Mouse (Mus musculus): ENCODE measurements around the gene Def8. TPM values are rescaled to one million over a fixed set of nuclear protein-coding genes. Genes with fewer than 3 reads are reported as not detected.
"Not testable (repeated sequence)": the region's sequence is repeated elsewhere in the genome, so short reads cannot be mapped to it uniquely, and the experiment has no call there.

Gene Def8
- polyA plus RNA-seq, 1 experiment from 2014 or later, result 34.1 TPM

DNA sequence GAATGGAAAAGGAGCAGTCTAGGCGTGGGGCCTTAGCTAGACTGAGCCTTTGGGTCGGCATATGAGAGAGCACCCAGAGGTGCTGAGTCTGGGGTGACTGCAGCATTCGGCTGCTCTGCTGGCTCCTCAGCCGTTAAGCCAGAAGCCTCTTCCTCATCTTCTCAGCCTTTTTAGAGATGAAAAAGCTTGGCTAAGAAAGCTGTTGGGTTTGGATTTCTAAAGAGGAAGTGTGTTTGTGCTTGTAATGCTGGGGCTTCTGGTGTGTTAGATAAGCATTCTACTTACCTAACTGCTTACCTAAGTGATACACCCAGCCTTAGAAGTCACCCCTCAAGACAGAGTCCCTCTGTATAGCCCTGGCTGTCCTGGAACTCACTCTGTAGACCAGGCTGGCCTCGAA is 27.5 kb downstream of the Def8 start:
- Histone ChIP-seq H3K27ac (ENCODE audit: low read depth) (no peak overlapping the region), H3K9ac (no peak overlapping the region), H3K4me1 (ENCODE audit: insufficient read depth) (no peaks in the 10 kb centered on the region), H3K9me3 (ENCODE audit: low read depth, low read length) (no peaks in the 10 kb centered on the region), H3K4me3 (ENCODE audit: low read depth, low read length) (no peak overlapping the region), H3K27me3 (ENCODE audit: insufficient read depth, low read length) (no peaks in the 10 kb centered on the region), H3K36me3 (ENCODE audit: insufficient read depth) (peaks cover 33% of the 10 kb centered on the region), H3K4me2 (no peak overlapping the region)
- ATAC-seq (ENCODE audit: insufficient read depth) (no peak), DNase-seq (no peak)
- TF ChIP-seq CTCF (IDR thresholded peaks at IDR 0.05; ENCODE audit: low read depth), result no peak
- 81% methylated on average over 5 of the region's 5 CpGs for WGBS

DNA sequence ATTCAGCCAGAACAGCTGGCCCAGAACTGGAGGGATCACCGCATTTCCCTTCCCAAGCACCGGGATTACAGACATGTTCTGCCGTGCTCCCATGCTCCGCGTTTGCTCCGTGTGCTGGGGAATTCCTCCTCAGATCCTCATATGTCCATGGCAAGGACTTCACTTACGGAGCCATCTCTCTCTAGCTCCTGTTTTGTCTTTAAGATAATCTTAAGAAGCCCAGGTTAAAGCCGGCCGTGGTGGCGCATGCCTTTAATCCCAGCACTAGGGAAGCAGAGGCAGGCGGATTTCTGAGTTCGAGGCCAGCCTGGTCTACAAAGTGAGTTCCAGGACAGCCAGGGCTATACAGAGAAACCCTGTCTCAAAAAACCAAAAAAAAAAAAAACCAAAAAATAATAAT is 28.4 kb downstream of the Def8 start:
- ATAC-seq (ENCODE audit: insufficient read depth); H3K4me1 ChIP-seq (ENCODE audit: insufficient read depth); DNase-seq; H3K9ac ChIP-seq; H3K27ac ChIP-seq (ENCODE audit: low read depth); H3K27me3 ChIP-seq (ENCODE audit: insufficient read depth, low read length); H3K9me3 ChIP-seq (ENCODE audit: low read depth, low read length); H3K4me3 ChIP-seq (ENCODE audit: low read depth, low read length); H3K4me2 ChIP-seq: not testable (repeated sequence)
- WGBS, result 91% methylated on average over 12 of the region's 12 CpGs
- peaks cover 40% of the 10 kb centered on the region for H3K36me3 ChIP-seq (ENCODE audit: insufficient read depth)

DNA sequence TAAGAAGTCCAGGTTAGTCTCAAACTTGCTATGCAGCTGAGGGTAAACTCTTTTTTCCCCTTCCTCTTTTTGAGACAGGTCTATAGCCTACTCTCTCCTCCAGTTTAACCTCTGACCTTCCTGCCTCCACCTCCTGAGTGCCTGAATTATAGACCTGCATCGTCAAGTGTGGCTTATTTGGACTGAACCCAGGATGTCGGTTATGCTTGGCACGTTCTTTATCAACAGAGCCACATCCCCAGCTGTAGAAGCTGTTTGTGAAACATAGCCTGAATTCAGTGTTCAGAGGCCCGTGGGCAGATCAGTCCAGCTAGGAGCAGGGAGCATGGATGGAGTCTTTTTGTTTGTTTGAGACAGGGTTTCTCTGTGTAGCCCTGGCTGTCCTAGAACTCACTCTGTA is 28.8 kb downstream of the Def8 start:
- no peak overlapping the region for H3K4me3 ChIP-seq (ENCODE audit: low read depth, low read length)
- ATAC-seq (ENCODE audit: insufficient read depth) (no peak), DNase-seq (no peak)
- TF ChIP-seq CTCF (IDR thresholded peaks at IDR 0.05; ENCODE audit: low read depth), result no peak
- H3K4me2 ChIP-seq, result no peak overlapping the region
- H3K9ac ChIP-seq, result no peak overlapping the region
- H3K27ac ChIP-seq (ENCODE audit: low read depth), result no peak overlapping the region
- no peaks in the 10 kb centered on the region for H3K9me3 ChIP-seq (ENCODE audit: low read depth, low read length)
- H3K36me3 ChIP-seq (ENCODE audit: insufficient read depth), result peaks cover 44% of the 10 kb centered on the region
- H3K4me1 ChIP-seq (ENCODE audit: insufficient read depth), result no peaks in the 10 kb centered on the region
- no peaks in the 10 kb centered on the region for H3K27me3 ChIP-seq (ENCODE audit: insufficient read depth, low read length)
- WGBS, result 83% methylated on average over 4 of the region's 4 CpGs

DNA sequence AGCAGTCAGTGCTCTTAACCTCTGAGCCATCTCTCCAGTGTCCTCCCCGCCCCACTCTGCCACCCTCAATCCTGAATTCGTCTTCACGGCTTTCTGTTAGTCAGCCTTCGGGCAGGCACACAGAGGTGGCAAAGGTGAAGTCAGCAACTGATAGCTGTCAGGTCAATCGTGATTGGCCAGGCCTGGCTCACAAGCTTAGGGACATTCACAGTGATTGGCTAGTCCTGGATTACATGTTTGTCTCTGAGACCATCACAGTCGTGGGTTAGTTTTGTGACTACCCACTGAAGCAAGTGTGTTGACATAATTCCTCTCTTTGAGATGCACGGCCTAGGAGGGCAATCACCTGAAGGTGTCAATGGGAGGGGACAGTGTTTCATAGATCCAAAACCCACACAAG is 30.0 kb downstream of the Def8 start:
- peaks cover 47% of the 10 kb centered on the region for H3K36me3 ChIP-seq (ENCODE audit: insufficient read depth)
- ATAC-seq (ENCODE audit: insufficient read depth) (no peak), DNase-seq (no peak)
- no peaks in the 10 kb centered on the region for H3K9me3 ChIP-seq (ENCODE audit: low read depth, low read length)
- H3K4me3 ChIP-seq (ENCODE audit: low read depth, low read length), result no peak overlapping the region
- TF ChIP-seq CTCF (IDR thresholded peaks at IDR 0.05; ENCODE audit: low read depth), result no peak
- H3K27ac ChIP-seq (ENCODE audit: low read depth), result no peak overlapping the region
- H3K9ac ChIP-seq, result no peak overlapping the region
- WGBS, result 64% methylated on average over 7 of the region's 7 CpGs
- H3K27me3 ChIP-seq (ENCODE audit: insufficient read depth, low read length), result no peaks in the 10 kb centered on the region
- H3K4me2 ChIP-seq, result no peak overlapping the region
- no peaks in the 10 kb centered on the region for H3K4me1 ChIP-seq (ENCODE audit: insufficient read depth)

DNA sequence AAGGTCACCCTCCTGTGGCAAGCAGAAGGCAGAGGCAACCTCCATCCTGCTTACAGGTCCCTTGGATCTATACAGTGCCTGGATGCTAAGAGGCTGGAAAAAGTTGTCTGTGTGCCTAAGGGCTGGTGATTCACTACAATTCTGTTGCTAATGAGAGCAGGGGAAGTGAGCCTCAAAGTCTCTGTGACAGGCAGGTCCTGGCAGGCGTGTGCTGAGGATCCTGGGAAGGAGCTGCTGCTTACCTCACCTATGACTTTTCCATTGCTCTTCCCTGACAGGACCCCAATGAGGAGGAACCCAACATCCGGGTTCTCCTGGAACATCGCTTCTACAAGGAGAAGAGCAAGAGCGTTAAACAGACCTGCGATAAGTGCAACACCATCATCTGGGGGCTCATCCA is 30.6 kb downstream of the Def8 start:
- H3K9ac ChIP-seq, result no peak overlapping the region
- no peaks in the 10 kb centered on the region for H3K4me1 ChIP-seq (ENCODE audit: insufficient read depth)
- no peak overlapping the region for H3K4me2 ChIP-seq
- DNase-seq (no peak), ATAC-seq (ENCODE audit: insufficient read depth) (no peak)
- H3K4me3 ChIP-seq (ENCODE audit: low read depth, low read length), result no peak overlapping the region
- no peak overlapping the region for H3K27ac ChIP-seq (ENCODE audit: low read depth)
- no peak for TF ChIP-seq CTCF (IDR thresholded peaks at IDR 0.05; ENCODE audit: low read depth)
- H3K27me3 ChIP-seq (ENCODE audit: insufficient read depth, low read length), result no peaks in the 10 kb centered on the region
- peaks cover 50% of the 10 kb centered on the region for H3K36me3 ChIP-seq (ENCODE audit: insufficient read depth)
- no peaks in the 10 kb centered on the region for H3K9me3 ChIP-seq (ENCODE audit: low read depth, low read length)
- 76% methylated on average over 5 of the region's 5 CpGs for WGBS

DNA sequence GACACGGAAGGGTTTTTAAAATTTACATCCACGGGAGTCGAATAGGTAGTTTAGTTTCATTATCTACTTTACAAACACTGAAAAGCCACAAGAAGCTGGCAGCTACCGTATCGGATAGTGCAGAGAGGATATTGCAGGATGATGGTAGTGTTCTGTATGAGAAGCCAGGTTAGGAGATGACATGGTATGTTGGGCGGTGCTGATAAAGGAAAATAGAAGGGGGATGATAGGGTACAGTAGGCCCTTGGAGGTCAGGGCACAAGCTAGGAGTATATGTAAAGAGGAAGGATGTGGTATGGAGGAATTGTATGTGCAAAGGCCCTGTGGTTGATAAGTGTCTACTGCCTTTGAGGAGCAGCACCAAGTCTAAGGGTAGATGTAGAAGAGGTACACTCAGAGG is 31.2 kb downstream of the Def8 start:
- no peak overlapping the region for H3K4me2 ChIP-seq
- TF ChIP-seq CTCF (IDR thresholded peaks at IDR 0.05; ENCODE audit: low read depth), result no peak
- DNase-seq, result no peak
- WGBS, result 90% methylated on average over 6 of the region's 6 CpGs
- H3K36me3 ChIP-seq (ENCODE audit: insufficient read depth), result peaks cover 49% of the 10 kb centered on the region
- H3K27me3 ChIP-seq (ENCODE audit: insufficient read depth, low read length), result no peaks in the 10 kb centered on the region
- H3K4me1 ChIP-seq (ENCODE audit: insufficient read depth), result no peaks in the 10 kb centered on the region
- no peak overlapping the region for H3K27ac ChIP-seq (ENCODE audit: low read depth)
- ATAC-seq (ENCODE audit: insufficient read depth), result no peak
- no peak overlapping the region for H3K9ac ChIP-seq
- H3K9me3 ChIP-seq (ENCODE audit: low read depth, low read length), result no peaks in the 10 kb centered on the region
- no peak overlapping the region for H3K4me3 ChIP-seq (ENCODE audit: low read depth, low read length)

DNA sequence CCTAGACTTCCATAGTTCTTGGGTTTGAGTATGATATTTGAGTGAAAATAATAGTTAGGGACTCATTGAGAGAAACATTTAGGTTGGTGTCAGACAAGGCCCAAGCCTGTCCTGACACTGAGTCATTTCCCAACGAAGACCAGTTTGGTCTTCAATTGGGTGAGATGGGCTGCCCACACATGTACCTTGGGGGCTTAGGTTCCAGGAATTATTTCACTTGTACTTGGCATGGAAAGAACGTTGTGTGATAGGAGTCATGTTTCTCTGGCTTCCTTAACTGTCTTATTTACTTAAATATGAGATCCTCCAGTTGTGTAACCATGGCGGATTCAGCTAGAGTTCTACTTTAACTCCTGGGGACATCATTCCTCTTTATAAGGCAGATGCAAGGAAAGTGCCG is 40.3 kb downstream of the Def8 start:
- Histone ChIP-seq H3K4me3 (ENCODE audit: low read depth, low read length) (no peak overlapping the region), H3K9me3 (ENCODE audit: low read depth, low read length) (no peaks in the 10 kb centered on the region), H3K27me3 (ENCODE audit: insufficient read depth, low read length) (no peaks in the 10 kb centered on the region), H3K9ac (no peak overlapping the region), H3K36me3 (ENCODE audit: insufficient read depth) (peaks cover 38% of the 10 kb centered on the region), H3K4me2 (no peak overlapping the region), H3K27ac (ENCODE audit: low read depth) (no peak overlapping the region), H3K4me1 (ENCODE audit: insufficient read depth) (no peaks in the 10 kb centered on the region)
- WGBS, result 82% methylated on average over 4 of the region's 4 CpGs
- TF ChIP-seq CTCF (IDR thresholded peaks at IDR 0.05; ENCODE audit: low read depth), result no peak
- DNase-seq (no peak), ATAC-seq (ENCODE audit: insufficient read depth) (no peak)

DNA sequence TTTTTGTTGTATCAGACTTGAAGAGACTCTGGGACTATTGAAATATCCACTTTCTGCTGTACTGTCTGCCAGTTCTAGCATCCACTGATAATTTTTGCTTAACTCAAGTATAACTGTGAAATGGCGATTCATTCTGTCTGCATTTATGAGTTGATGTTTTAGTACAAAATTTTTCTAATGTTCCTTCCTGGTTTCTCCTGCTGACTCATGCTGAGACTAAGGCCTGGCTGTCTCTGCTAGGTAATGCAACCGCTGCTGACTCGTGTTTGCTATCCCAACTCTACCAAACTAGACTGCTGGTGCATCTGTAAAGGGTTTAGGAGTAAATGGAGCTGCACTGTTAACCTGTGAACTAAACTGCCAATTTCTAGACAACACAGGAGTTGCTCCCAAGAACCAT is 44.1 kb downstream of the Def8 start:
- DNase-seq (no peak), ATAC-seq (ENCODE audit: insufficient read depth) (no peak)
- Histone ChIP-seq H3K36me3 (ENCODE audit: insufficient read depth) (peaks cover 8% of the 10 kb centered on the region), H3K27me3 (ENCODE audit: insufficient read depth, low read length) (no peaks in the 10 kb centered on the region), H3K4me1 (ENCODE audit: insufficient read depth) (no peaks in the 10 kb centered on the region), H3K4me3 (ENCODE audit: low read depth, low read length) (no peak overlapping the region), H3K9ac (no peak overlapping the region), H3K4me2 (no peak overlapping the region), H3K9me3 (ENCODE audit: low read depth, low read length) (no peaks in the 10 kb centered on the region), H3K27ac (ENCODE audit: low read depth) (no peak overlapping the region)
- TF ChIP-seq CTCF (IDR thresholded peaks at IDR 0.05; ENCODE audit: low read depth), result no peak
- WGBS, result 71% methylated on average over 3 of the region's 3 CpGs

DNA sequence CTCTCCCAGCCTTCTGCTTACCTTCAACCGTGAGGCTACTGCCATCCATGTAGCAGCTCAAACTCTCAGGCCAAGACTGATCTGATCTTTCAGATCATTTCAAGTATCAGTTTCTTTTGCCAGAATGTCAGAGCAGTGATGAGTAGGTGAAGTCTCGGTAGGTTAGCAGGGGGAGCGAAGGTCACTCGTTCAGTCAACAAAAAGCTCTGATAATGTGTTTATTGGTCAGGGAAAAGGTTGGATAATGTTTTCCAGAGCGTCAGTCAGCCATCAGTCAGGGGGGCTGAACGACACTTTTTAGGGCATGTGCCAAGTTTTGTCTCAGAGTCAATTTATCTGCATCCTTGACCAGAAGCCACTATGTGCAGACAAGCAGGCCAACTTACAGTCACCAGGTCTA is 49.7 kb downstream of the Def8 start:
- not testable (repeated sequence) for H3K9ac ChIP-seq; DNase-seq; H3K27me3 ChIP-seq (ENCODE audit: insufficient read depth, low read length); H3K36me3 ChIP-seq (ENCODE audit: insufficient read depth); H3K4me2 ChIP-seq; H3K4me1 ChIP-seq (ENCODE audit: insufficient read depth); H3K4me3 ChIP-seq (ENCODE audit: low read depth, low read length); H3K27ac ChIP-seq (ENCODE audit: low read depth); H3K9me3 ChIP-seq (ENCODE audit: low read depth, low read length); ATAC-seq (ENCODE audit: insufficient read depth)
- WGBS, result 49% methylated on average over 6 of the region's 6 CpGs

DNA sequence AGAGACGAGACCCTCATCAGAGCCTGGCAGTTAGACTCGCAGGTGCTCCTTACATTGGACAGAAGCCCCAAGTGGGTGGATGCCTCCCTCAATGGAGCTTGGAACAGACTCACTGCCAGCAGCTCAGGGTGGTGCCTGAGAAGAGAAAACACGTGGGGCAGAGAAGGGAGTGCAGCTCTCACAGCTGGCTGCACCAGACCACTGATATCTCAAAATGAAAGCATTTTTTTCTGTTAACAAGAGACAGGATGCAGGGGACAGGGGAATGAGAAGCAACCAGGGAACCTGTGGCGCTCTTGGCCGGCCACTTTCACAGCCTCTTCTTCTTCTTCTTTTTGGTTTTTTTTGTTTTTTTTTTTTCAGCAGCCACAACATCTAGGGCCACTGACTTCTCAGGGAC is 51.2 kb downstream of the Def8 start:
- H3K36me3 ChIP-seq (ENCODE audit: insufficient read depth); DNase-seq; H3K9ac ChIP-seq; H3K9me3 ChIP-seq (ENCODE audit: low read depth, low read length); H3K4me1 ChIP-seq (ENCODE audit: insufficient read depth); ATAC-seq (ENCODE audit: insufficient read depth); H3K27ac ChIP-seq (ENCODE audit: low read depth); H3K4me3 ChIP-seq (ENCODE audit: low read depth, low read length); H3K4me2 ChIP-seq; H3K27me3 ChIP-seq (ENCODE audit: insufficient read depth, low read length): not testable (repeated sequence)
- 62% methylated on average over 5 of the region's 5 CpGs for WGBS
